Mouse (Mus musculus): ENCODE results near the gene Grin2a. TPM values are rescaled to one million over a fixed set of nuclear protein-coding genes. Genes with fewer than 3 reads are reported as not detected.
A peak's percentile ranks its signal among the peaks of the same experiment; 100 is the strongest.

Gene Grin2a
- polyA plus RNA-seq, 1 experiment from 2014 or later = 1.3 TPM

DNA sequence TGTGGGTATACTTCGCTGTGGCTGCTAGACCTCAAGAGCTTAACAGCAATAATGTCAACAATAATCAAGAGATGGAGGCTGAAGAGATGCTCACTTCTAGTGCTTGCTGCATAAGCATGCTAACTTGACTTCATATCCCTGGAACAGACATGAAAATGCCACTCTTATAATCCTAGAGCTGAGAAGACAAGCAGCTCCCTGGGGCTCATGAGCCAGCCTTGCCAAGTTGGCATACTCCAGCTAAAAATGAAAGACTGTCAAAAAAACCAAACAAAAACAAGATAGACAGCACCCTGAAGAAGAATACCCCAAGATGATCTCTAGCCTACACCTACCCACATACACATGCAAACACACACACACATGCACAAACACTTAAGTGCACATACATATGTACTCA is 95.2 kb downstream of the Grin2a start:
- no peak overlapping the region for H3K27ac ChIP-seq
- H3K9me3 ChIP-seq (replicated peaks) = no peaks in the 10 kb centered on the region
- ATAC-seq = no peak
- no peak overlapping the region for H3K9ac ChIP-seq
- H3K4me2 ChIP-seq = no peak overlapping the region
- H3K4me1 ChIP-seq = no peaks in the 10 kb centered on the region
- no peaks in the 10 kb centered on the region for H3K36me3 ChIP-seq (ENCODE audit: poor library complexity, severe bottlenecking)
- WGBS = 88% methylated on average over 1 of the region's 1 CpGs
- no peaks in the 10 kb centered on the region for H3K27me3 ChIP-seq
- no peak overlapping the region for H3K4me3 ChIP-seq

DNA sequence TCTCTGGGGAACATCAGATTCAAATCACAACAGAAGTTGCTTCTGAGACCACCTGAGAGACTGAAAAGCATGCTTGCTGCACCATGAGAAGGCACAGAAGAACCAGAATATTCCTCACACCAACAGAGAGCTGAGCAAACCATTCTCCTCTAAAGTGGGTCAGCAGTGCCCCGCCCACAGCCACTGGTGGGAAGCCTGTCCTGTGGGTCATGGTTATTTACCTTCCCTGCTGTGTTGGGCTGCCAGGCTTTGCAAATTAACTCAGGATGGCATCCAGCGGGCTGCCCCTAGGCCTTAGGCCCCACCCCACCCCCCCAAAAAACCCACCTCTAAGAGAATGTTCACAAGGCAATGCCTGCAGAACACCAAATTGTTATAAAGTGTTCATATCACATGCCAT is 96.2 kb downstream of the Grin2a start:
- Histone ChIP-seq H3K9me3 (replicated peaks) (no peaks in the 10 kb centered on the region), H3K4me1 (no peaks in the 10 kb centered on the region), H3K27ac (no peak overlapping the region), H3K27me3 (no peaks in the 10 kb centered on the region), H3K4me2 (no peak overlapping the region), H3K9ac (no peak overlapping the region), H3K36me3 (ENCODE audit: poor library complexity, severe bottlenecking) (no peaks in the 10 kb centered on the region), H3K4me3 (no peak overlapping the region)
- no peak for ATAC-seq
- WGBS = 79% methylated on average over 2 of the region's 2 CpGs

DNA sequence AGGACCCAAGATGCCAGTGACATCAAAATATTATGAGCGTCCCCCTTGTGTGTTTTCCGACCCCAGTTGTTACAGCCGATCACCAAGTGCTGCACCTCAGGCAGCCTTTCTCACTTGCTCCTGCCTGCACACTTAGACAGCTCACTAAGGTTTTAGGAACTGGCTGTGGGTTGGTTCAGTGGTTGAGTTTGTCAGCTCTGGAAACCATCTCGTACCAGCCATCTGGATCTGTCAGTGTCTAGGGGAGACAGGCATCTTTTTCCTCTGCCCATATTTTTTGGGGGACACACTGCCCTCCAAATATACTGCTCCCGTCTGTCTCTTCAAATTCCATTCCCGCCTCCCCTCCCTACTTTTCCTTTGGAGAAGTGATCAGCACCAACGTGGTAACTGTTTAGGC is 99.8 kb downstream of the Grin2a start:
- ATAC-seq = no peak
- 81% methylated on average over 7 of the region's 7 CpGs for WGBS
- H3K9ac ChIP-seq = no peak overlapping the region
- H3K27ac ChIP-seq = no peak overlapping the region
- H3K36me3 ChIP-seq (ENCODE audit: poor library complexity, severe bottlenecking) = no peaks in the 10 kb centered on the region
- no peaks in the 10 kb centered on the region for H3K9me3 ChIP-seq (replicated peaks)
- H3K4me1 ChIP-seq = no peaks in the 10 kb centered on the region
- H3K4me3 ChIP-seq = no peak overlapping the region
- no peak overlapping the region for H3K4me2 ChIP-seq
- no peaks in the 10 kb centered on the region for H3K27me3 ChIP-seq

DNA sequence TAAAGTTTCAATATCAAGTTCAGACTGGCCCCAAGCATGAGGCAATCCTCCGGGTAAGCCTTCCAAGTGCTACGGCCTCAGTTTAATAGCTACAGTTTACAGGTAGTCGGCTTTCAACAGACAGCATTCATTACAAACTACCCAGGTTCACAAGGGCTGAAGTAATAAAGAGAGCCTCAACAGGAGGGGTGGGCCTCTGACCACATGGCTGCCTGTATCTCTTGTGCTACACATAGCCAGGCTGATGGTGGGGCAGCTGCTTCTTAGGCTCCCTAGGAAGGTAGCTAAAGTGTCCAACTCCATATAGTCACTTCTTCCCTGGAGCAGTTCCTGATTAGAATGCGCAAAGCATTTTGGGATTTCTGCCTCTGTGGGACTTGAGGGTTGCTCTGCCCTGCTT is 109.2 kb downstream of the Grin2a start:
- Histone ChIP-seq H3K4me1 (no peaks in the 10 kb centered on the region), H3K9me3 (replicated peaks) (no peaks in the 10 kb centered on the region), H3K9ac (no peak overlapping the region), H3K27ac (no peak overlapping the region), H3K4me3 (no peak overlapping the region), H3K27me3 (no peaks in the 10 kb centered on the region), H3K36me3 (ENCODE audit: poor library complexity, severe bottlenecking) (no peaks in the 10 kb centered on the region), H3K4me2 (no peak overlapping the region)
- no peak for ATAC-seq
- WGBS = 71% methylated on average over 4 of the region's 4 CpGs

DNA sequence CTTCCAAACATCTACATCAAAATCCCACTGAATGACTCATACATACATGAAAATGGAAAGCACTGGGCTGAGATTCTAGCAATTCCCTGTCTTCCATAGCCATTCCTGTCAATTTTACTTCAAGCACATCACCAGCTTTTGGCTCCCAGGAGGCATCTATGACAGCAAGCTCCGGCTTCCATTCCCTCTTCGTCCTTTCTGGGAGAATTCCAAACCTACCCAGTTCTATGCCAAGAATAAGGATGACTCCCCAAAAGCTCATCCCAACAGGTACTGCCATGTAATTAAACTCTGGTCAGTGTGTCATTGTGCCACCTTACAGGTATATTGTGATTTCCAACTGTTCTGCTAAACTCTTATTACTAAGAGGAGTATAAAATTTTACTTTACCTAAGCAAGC is 111.2 kb downstream of the Grin2a start:
- H3K27ac ChIP-seq = no peak overlapping the region

DNA sequence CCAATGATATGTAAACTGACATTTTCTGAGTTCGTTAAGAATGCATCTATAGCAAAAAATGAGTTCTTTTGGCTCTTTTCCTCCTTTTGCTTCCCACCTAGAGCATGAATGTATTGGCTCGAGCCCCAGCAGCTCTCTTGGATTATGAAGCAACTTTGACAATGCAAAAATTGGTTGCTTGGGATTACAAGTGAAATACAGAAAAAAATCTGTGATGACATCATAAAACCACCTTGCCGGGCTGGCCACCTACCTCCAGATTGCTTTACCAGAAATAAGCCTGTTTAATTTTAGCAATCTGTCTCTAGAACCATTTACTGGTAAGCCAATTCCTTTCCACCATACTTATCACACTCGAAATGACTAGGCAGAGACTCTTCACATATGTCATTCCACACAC is 112.9 kb downstream of the Grin2a start:
- H3K9ac ChIP-seq = no peak overlapping the region
- H3K9me3 ChIP-seq (replicated peaks) = no peaks in the 10 kb centered on the region
- no peaks in the 10 kb centered on the region for H3K36me3 ChIP-seq (ENCODE audit: poor library complexity, severe bottlenecking)
- H3K4me3 ChIP-seq = no peak overlapping the region
- H3K4me1 ChIP-seq = no peaks in the 10 kb centered on the region
- no peak overlapping the region for H3K4me2 ChIP-seq
- H3K27ac ChIP-seq = no peak overlapping the region
- no peaks in the 10 kb centered on the region for H3K27me3 ChIP-seq
- 81% methylated on average over 4 of the region's 4 CpGs for WGBS
- ATAC-seq = no peak

More for the DNA sequence above, 111.2 kb downstream of the Grin2a start:
- H3K9me3 ChIP-seq (replicated peaks) = no peaks in the 10 kb centered on the region
- no peak for ATAC-seq
- H3K27me3 ChIP-seq = no peaks in the 10 kb centered on the region
- no peak overlapping the region for H3K4me3 ChIP-seq
- no peaks in the 10 kb centered on the region for H3K4me1 ChIP-seq
- H3K36me3 ChIP-seq (ENCODE audit: poor library complexity, severe bottlenecking) = no peaks in the 10 kb centered on the region
- H3K4me2 ChIP-seq = no peak overlapping the region
- 95% methylated on average over 2 of the region's 2 CpGs for WGBS
- no peak overlapping the region for H3K9ac ChIP-seq

DNA sequence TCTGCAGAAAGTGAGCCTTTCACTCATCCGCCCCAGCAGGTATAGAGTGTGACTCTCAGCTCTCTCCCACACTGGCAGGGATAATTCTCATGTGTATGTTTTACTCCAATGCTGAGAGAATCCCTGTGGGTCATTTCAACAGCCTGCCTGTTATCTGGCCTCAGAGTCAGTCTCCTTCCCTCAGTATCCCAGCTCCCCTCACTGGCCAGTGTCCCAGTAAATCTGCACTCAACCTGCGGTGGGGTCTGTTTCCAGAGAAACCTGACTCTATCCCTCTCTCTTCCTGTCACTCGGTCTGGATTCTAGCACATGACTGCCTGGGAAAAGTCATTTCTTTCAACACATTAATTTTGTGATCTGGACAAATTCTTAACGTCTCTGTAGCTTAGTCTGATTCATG is 122.4 kb downstream of the Grin2a start:
- Histone ChIP-seq H3K4me1 (no peaks in the 10 kb centered on the region), H3K27me3 (no peaks in the 10 kb centered on the region), H3K27ac (no peak overlapping the region), H3K4me2 (no peak overlapping the region), H3K9ac (no peak overlapping the region), H3K4me3 (no peak overlapping the region), H3K36me3 (ENCODE audit: poor library complexity, severe bottlenecking) (no peaks in the 10 kb centered on the region), H3K9me3 (replicated peaks) (no peaks in the 10 kb centered on the region)
- ATAC-seq = no peak
- WGBS = 89% methylated on average over 4 of the region's 4 CpGs

DNA sequence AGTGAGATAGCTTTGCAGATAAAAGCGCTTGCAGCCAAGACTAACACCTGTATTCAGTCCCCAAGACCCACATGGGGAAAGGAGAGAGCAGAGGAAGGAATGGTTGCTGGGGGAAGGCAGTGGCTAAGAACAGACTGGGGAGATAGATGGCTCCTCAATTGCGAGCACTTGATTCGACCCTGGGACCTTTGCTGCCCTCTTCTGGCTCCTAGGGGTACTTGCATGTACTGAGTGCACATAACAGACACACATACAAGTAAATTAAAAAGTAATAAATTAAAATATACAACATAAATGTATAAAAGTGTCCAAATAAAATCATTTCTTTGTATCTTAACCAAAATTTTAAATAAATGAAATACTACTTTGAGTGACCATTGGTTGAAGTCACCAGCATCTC is 129.7 kb downstream of the Grin2a start:
- 74% methylated on average over 3 of the region's 3 CpGs for WGBS
- H3K27ac ChIP-seq = no peak overlapping the region
- H3K9ac ChIP-seq = no peak overlapping the region
- no peaks in the 10 kb centered on the region for H3K4me1 ChIP-seq
- no peak overlapping the region for H3K4me2 ChIP-seq
- no peak overlapping the region for H3K4me3 ChIP-seq
- no peaks in the 10 kb centered on the region for H3K36me3 ChIP-seq (ENCODE audit: poor library complexity, severe bottlenecking)
- ATAC-seq = no peak
- no peaks in the 10 kb centered on the region for H3K27me3 ChIP-seq
- H3K9me3 ChIP-seq (replicated peaks) = no peaks in the 10 kb centered on the region

DNA sequence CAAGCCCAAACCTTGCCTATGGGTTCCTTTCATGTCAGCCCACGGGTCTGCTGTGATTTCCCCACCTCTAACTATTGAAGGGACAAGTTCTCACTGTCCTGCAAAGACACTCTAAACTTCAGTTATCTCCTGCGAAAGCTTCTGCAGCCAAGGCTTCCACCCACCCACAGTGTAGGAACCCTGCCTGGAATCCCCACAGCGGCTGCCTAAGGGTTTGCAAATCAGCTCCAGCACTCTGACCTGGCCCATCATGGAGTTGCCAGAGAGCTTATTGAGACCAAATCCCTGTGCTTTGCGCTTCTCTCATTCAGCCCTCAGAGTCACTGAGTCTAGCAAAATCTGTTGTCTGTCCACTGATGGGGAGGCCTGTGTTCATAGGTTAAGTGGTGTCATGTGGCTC is 130.3 kb downstream of the Grin2a start:
- H3K36me3 ChIP-seq (ENCODE audit: poor library complexity, severe bottlenecking) = no peaks in the 10 kb centered on the region
- no peak overlapping the region for H3K4me2 ChIP-seq
- no peak for ATAC-seq
- H3K4me3 ChIP-seq = no peak overlapping the region
- no peak overlapping the region for H3K27ac ChIP-seq
- no peaks in the 10 kb centered on the region for H3K4me1 ChIP-seq
- H3K9me3 ChIP-seq (replicated peaks) = no peaks in the 10 kb centered on the region
- H3K9ac ChIP-seq = no peak overlapping the region
- WGBS = 80% methylated on average over 4 of the region's 4 CpGs
- H3K27me3 ChIP-seq = no peaks in the 10 kb centered on the region

DNA sequence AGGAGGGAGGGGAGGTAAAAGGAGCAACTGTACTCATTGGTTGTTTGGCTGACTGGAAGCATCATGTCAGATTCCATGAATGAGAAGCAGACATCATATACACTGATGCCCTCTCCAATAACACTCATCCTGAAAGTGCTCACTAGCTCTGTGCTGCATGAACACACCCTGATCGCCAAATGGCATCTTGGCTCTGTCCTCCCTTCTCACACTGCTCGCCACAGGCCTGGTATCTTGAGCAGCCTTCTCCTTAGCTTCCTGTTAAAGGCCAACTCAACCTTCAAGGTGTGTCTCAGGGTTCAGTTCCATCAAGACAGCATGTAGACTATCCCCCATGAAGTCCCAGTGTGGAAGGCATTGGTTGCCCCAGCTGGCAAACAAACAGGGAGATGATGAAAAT is 137.6 kb downstream of the Grin2a start:
- Histone ChIP-seq H3K4me1 (no peaks in the 10 kb centered on the region), H3K27ac (no peak overlapping the region), H3K4me2 (no peak overlapping the region), H3K9me3 (replicated peaks) (no peaks in the 10 kb centered on the region), H3K27me3 (no peaks in the 10 kb centered on the region), H3K9ac (no peak overlapping the region), H3K4me3 (no peak overlapping the region), H3K36me3 (ENCODE audit: poor library complexity, severe bottlenecking) (no peaks in the 10 kb centered on the region)
- 79% methylated on average over 2 of the region's 2 CpGs for WGBS
- no peak for ATAC-seq

DNA sequence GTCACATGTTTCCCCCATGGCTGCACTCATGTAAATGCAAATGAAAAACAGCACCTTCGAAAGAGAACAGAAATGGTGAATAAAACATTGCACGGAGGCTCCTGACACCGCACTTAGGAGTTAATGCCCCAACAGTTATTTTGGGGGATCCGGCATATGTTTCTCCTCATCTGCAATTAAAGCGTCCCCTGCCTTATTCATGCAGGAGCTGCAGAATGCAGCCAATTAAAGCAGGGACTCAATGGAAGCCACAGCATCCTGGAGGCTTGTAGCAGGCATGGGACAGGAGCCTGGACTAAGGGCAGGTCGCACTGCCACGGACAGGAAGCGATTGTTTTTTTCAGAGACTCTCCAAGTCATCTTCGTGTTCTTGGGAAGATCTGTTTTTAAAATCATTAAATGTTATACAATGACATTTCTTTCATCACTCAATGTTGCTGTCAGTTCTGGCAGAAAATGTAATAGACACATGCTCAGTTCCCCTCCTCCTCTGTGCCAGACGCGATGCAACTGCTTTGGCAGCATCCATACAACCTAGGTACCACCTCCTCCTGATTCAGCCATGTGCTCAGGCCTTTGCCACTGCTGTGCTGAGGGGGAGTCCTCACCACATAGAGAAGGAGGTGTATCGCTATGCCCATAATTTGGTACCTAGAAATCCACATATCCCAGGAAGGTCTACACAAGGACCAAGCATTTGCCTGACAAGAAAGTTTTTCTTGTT is 143.9 kb downstream of the Grin2a start:
- no peaks in the 10 kb centered on the region for H3K27me3 ChIP-seq
- H3K4me3 ChIP-seq = no peak overlapping the region
- H3K9me3 ChIP-seq (replicated peaks) = no peaks in the 10 kb centered on the region
- peak; percentile 72; the same call in 1 of the 2 replicates for ATAC-seq
- 0 out of 2 replicates have a peak overlapping the region, but pooled peaks have one; percentile 14 for H3K27ac ChIP-seq
- no peaks in the 10 kb centered on the region for H3K36me3 ChIP-seq (ENCODE audit: poor library complexity, severe bottlenecking)
- no peak overlapping the region for H3K9ac ChIP-seq
- H3K4me1 ChIP-seq = no peaks in the 10 kb centered on the region
- no peak overlapping the region; the same call in 1 of the 2 replicates for H3K4me2 ChIP-seq
- WGBS = 74% methylated on average over 12 of the region's 12 CpGs

DNA sequence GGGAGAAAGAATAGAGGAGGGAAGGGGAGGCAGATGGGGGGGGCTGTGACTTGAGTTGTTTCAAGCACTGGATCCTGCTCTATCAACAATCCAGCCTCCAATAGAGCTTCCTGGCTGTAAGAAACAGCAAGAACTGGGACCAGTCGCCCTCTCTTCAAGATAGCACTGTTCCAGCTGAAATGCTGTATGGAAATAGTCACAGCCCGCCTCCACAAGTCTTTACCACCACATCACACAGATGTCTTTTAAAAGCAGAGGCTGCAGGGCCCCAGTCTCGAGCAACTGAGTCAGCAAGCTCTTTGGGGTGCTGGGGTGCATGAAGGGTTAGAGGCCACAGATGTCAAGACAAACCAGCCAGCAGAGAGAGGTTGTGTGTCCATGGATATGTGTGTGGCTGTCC is 153.9 kb downstream of the Grin2a start:
- Histone ChIP-seq H3K4me3 (no peak overlapping the region), H3K36me3 (ENCODE audit: poor library complexity, severe bottlenecking) (no peaks in the 10 kb centered on the region), H3K27me3 (no peaks in the 10 kb centered on the region), H3K27ac (no peak overlapping the region), H3K4me1 (no peaks in the 10 kb centered on the region), H3K9ac (no peak overlapping the region), H3K4me2 (no peak overlapping the region), H3K9me3 (replicated peaks) (no peaks in the 10 kb centered on the region)
- WGBS = 59% methylated on average over 3 of the region's 3 CpGs
- no peak for ATAC-seq

DNA sequence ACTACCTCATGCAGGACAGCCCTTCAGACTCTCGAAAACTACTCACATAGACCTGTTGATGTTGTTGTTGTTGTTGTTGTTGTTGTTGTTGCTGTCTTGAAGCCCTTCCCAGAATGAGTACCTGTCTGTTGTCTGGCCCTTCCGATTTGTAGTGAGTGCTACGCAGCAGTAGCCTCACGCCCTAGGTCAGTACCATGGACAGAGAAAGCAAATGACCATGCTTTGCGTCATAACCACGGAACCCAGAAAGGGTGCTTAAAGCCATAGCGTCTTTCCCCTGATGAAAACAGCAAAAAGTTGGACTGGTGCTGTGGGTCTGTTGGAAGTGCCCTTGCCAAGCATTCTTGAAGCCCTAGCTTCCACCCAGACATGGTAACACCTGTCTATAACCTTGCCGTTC is 158.8 kb downstream of the Grin2a start:
- Histone ChIP-seq H3K36me3 (ENCODE audit: poor library complexity, severe bottlenecking) (no peaks in the 10 kb centered on the region), H3K4me2 (no peak overlapping the region), H3K27me3 (no peaks in the 10 kb centered on the region), H3K9ac (no peak overlapping the region), H3K4me1 (no peaks in the 10 kb centered on the region), H3K27ac (no peak overlapping the region), H3K9me3 (replicated peaks) (no peaks in the 10 kb centered on the region), H3K4me3 (no peak overlapping the region)
- 48% methylated on average over 8 of the region's 8 CpGs for WGBS
- no peak for ATAC-seq

Data from forebrain, embryonic 13.5 days (tissue).